Mouse (Mus musculus) A20 (cell line): ENCODE results near the gene Palb2.
A peak's percentile ranks its signal among the peaks of the same experiment; 100 is the strongest.

ENCODE experiments used
- DNase-seq: peaks from one replicate; pipeline ENCODE4 v3.0.0-alpha.2; 2011; ENCODE audit warnings: low read depth, low spot score

Gene Palb2

DNA sequence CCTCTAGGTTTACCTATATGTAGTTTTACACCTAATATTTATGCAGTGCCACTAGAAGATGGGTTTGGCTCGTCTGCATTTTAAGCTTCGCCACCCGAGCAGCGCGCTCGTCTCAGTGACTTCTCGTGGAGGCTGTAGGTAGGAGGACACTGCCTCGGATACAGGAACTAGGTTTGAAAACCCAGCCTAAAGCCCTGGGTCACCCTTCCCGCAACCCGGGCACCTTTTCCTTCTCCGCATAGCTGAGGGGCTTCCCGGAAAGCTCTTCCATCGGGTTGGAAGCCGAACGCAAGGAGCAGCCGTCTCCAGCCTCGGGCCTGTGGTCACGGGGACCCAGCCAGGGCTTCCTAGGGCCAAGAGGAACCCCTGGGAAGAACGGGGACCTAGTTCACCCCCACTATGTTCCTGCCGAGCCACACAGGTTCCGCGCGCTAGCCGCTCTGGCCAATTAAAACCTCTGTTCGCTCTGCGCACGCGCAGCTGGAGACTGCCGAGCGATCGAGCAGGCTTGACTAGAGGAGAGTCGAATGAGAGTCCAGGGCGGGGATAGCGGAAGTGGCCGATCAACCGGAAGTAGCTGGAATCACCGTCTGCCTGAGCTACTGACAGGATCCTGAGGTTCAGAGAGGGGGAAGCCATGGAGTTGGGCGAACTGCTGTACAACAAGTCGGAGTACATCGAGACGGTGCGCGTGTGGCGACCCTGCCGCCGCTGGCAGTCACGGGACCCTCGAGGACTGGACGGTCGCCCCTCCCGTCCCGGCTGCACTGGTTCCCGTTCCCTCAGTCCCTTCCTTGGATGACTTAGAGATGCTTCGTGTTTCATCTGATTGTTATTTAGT, at the start of gene Palb2, which contains the start of gene Dctn5:
Gene Palb2, minus strand, starts transcription at position 489 of the 841 bp plus-strand sequence.
Gene Dctn5, plus strand, starts transcription at position 545 of the 841 bp plus-strand sequence.
- DNase-seq: peak; percentile 98

DNA sequence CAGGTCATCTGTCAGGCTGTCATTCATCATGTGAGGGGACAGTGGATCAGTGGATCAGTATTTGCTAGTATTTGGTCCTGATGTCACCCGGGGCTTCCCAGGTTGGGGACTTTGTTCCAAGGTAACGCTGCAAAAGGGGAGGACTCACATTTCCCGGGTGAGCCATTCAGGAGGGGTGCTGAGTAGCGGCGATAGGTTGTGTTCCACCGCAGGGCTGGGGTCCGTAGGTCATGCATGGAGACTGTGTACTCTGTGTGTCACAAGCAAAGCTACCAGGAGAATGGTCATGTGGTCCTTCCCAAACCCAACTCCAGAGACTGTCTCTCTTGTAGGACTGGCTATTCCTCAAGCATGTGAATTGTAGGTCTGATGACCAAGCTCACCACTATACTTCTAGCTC, 47.9 kb upstream of the Palb2 start:
- DNase-seq: no peak

DNA sequence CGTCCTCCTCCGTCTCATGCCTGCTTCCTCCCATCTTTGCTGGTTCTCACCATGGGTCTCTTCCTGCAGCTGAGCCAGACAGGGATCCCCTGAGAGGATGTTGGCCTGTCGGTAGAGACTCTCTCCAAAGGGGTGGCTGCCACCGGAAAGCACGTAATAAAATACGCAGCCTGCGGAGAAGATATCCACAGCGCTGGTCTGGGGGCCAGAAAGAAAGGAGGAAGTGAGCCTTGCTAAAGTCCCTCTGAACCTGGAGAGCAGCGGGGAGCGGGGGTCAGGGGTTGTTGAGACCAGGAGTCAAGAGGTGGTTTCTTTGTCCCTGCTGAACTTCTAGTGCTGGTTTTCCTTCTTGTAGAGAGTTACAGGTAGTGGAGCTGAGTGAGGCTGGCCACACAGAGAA, 38.8 kb upstream of the Palb2 start:
- DNase-seq: no peak

DNA sequence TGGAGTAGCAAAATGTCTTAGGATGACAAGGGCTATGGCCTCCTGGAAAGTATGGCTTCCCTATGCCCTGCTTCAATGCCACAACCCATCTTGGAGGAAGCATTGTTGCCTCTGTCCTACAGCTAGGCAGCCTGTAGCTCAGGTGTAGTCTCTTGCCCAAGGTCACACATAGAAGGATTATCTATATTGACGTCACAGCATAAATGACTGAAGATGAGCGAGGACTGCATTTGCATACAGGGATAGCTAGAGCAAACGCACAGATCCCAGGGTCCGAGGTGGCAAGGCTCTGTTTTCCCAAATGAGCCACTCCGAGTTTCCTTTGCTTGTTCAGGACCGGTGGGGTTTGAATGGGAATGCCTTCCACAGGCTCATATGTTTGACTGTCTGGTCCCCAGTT, 37.9 kb upstream of the Palb2 start:
- DNase-seq: no peak

DNA sequence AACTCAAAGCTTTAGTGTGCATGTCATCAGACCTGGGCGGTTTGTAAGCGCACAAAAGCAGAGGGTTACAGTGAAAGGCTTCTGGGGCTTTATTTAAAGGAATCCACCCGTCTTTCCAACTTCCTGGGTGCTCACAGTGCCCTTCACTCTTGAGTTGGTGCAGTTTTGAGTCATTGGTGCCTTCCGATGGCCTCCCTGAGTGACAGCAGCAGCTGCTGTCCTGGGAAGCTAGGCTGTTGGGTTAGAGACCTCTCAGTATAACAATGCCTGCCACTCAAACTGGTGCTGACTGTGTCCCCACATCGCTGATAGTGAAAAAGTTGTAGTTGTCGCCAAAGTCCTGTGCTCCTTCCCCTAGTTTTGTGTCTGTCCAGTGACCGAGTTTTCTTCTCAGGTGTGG, 34.4 kb upstream of the Palb2 start:
- no peak for DNase-seq

DNA sequence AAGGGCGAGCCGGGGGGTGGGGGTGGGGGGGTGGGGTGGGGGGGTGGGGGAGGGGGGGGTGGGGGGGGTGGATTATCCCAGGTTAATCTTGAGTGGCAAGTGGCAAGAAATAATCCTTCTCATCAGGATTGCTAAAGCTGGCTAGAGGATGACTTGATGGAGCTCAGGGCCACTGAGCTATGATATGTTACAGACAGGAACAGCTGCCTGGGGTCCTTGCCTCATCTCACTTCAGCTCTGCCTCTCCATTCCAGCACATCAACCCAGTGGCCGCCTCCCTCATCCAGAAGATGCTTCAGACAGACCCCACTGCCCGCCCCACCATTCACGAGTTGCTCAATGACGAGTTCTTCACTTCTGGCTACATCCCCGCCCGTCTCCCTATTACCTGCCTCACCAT, 31.0 kb upstream of the Palb2 start:
- no peak for DNase-seq

DNA sequence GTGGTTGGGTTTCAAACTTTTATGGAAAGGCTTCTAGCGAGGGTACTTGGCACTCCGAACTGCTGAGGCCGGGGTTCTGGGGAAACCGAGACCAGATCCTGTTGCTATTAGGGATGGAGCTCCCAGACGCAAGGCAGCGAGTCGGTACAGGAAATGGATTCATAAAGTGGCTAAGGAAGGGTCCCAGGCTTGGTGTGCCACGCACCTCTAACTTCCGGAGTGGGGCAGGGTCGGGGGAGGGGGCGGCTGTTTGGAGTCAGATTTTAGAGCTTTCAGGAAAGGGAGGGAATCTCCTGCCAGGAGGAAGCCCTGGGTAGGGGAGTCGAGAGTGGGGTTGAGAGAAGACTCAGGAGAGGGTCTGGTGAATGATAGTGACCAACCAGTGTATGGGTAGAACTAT, 27.3 kb upstream of the Palb2 start:
- DNase-seq: peak; percentile 36

DNA sequence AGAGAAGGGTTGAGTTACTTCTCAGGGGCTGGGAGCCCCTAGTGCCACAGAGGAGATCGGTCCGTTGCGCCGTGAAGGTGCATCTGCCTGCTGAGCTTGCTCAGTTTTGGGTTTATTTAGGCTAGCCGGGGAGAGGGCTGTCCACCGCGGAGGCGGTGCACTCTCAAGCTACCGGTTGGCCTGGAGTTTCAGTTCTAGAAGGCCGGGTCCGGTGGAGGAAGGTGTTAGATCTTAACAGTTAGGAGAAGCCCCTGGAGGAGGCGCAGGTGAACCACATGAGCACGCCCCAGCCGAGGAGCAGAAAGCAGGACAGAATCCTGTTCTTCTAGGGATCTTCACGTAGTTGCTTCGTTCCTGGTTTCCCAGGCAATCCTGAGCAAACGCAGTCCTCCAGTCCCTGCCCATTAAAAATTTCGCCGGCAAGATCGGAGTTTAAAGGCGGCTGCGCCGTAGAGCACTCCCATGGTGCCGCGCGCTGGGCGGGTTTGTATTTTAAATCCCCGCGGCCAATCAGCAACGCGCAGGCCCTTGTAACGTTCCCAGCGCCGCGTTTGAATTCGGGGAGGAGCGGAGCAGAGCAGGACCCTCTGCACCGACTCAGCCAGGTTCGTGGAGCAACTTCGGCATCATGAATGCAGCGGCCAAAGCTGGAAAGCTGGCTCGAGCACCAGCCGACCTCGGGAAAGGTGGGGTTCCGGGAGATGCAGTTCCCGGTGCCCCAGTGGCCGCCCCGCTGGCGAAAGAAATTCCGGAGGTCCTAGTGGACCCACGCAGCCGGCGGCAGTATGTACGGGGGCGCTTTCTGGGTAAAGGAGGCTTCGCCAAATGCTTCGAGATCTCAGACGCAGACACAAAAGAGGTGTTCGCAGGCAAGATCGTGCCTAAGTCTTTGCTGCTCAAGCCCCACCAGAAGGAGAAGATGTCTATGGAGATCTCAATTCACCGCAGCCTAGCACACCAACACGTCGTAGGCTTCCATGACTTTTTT, 26.4 kb upstream of the Palb2 start, which contains the start of gene Plk1:
Gene Plk1, plus strand, starts transcription at position 525 of the 988 bp plus-strand sequence.
- DNase-seq: peak; percentile 93

DNA sequence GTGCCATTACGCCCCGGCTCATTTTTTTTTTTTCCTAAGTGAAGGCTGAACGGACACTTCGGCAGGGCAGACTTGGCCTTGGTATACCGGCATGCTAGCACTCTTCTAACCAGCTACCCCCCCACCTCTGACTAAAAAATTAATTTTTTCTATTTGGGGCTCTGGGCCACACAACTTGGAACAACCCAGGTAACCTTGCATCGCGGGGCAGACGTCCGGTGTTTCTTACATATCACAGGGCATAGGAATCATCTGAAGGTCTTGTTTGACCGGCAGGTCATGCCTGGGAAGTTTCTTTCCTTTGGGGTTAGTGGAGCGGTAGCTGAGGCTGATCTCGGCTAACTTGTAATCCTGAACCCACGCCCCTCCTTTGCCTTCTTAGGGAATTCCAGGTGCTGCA, 25.7 kb upstream of the Palb2 start:
- DNase-seq: no peak

DNA sequence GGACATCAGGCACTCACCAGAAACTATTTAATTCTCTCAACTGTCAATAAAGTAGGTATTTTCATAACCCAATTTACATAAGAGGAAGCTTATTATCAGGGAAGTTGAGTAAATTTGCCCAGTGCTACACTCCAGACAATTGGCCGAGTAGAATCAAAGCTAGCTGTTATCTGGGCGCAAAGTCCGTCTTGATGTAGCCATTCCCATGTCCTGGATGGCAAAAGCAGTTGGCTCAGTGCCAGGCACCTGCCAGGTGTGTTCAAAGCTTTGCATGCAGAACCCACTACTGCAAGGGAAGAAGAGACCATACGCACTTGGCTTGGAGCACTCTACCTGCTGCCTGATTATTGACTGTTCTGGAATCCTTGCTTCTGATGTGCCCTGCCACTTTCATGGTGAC, 19.7 kb upstream of the Palb2 start:
- no peak for DNase-seq

DNA sequence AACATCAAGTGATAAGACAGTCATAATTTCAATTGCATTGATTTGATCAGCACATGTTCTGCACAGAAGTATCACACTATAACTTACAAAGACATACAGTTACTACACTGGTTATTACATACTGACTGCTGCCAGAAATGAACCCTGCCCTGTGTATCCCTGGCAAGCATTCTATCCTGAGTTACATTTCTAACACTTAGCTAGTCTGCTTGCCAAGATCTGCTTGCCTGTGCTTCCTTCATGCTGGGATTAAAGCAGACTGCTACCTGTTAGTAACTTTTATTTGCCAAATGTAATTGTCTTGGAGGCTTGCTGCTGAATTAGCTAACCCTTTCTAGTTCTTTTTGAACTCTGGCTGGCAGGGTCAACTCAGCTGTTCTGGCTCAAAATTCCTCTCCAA, 8.2 kb upstream of the Palb2 start:
- no peak for DNase-seq

DNA sequence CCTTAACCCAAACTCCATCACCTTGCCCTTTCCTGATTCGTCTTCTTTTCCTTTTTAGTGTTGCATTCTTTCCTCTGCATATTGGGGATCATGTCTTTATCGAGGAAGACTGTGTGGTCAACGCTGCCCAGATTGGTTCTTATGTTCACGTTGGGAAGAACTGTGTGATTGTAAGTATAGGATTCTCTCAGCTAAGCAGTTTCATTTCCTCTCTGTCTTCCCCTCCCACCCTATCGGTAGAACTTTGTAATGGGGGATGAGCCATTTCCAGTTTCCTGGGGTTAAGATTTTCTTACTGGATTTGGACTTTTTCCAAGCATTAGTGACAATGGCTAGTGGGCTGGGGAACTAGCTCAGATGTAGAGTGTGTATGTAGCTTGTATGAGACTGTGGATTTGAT, 5.4 kb upstream of the Palb2 start:
- DNase-seq: peak; percentile 32

DNA sequence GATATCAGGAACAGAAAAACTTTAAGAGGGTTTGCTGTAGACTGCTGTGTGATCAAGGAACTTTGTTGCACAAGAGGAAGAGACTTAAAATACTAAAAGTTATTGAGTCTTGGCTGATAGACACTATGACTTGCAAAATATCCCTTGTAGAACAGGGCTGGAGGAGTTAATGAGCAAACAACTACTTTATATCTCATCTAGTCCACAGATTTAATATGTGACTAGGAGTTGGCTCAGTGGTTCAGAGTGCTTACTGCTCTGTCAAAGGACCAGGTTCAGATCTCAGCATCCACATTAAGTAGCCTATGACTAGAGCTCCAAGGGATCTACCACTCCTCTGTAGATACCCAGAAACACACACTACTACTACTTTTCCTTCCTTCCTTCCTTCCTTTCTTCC, 4.3 kb upstream of the Palb2 start:
- no peak for DNase-seq

DNA sequence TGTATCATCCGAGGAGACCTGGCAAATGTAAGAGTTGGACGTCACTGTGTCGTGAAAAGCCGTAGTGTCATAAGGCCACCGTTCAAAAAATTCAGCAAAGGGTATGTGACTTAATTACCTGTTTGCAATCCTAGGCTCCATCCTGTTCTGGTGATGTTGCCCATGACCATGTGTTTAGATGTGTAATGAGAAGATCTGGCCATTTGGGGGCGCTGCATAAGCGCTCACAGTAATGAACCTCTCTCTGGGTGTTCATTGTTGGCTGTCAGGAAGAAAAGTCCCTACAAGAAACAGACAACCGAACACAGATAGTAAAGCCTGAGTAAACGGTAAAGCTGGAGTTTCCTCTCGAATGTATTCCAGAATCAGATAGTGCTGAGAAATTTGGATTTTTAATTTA, 2.3 kb upstream of the Palb2 start:
- peak; percentile 68 for DNase-seq

DNA sequence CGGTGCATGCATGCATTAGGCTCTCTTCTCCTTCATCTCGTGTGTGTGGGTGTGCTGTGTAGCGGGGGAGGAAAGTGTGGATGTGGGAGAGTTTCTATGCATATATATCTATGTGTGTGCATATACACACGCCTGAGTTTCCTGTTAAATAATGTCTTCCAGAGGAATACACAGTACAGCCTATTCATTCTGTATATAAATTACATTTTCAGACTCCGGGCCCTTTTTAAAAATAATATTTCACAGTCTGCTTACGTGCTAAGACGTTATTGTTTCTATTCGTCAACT, 497 bp upstream of the Palb2 start:
- no peak for DNase-seq

DNA sequence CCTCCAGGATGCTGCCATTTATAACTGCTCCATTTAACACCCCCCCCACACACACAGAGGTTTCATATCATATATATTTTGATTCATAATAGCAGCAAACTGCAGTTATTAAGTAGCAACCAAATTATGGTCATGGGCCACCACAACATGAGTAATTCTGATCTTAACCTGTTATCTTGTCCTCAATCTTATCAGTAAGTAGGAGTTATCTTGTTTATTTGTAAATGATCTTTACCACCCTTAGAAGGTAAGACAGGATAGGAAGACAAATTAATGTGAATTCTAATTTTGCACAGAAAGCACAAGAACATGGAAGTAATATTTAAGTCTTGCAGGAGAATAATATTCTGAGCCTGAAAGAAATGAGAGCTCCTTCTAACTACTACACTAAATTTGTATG, 951 bp downstream of the Palb2 start:
- no peak for DNase-seq

DNA sequence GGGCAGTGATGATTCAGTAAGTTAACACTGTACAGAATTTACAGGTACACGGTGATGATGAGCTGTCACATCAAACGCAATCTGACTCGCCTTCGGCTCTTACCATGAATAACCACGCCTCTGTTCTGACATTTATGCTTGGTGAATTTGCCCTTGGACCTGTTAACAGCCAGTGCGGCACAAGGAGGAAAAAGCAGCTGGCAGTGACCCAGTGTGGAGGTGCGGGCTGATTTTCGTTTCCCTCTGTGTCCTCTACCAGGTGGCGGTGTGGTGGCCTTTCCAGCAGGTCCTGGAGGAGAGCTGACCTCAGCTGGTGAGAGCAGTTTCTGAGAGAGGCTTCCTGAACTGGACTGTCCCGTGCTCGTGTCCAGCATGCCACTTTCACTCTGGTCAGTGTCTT, 5.8 kb downstream of the Palb2 start:
- no peak for DNase-seq

DNA sequence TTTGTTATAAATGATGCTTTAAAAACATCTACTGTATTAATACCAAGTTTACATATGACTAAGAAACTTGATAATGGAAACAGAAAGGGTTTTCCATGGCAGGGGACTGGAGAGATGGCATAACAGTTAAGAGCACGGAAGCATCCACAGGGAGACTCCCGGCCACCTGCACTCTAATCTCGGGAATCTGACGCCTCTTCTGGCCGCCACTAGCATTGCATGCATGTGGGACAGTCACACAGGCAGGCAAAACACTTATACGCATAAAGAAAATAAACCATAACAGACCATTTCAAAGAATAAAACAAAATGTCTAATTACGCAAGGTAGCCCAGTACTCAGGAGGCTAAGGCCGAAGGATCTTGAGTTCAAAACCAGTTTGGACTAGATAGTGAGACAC, 7.1 kb downstream of the Palb2 start:
- no peak for DNase-seq

DNA sequence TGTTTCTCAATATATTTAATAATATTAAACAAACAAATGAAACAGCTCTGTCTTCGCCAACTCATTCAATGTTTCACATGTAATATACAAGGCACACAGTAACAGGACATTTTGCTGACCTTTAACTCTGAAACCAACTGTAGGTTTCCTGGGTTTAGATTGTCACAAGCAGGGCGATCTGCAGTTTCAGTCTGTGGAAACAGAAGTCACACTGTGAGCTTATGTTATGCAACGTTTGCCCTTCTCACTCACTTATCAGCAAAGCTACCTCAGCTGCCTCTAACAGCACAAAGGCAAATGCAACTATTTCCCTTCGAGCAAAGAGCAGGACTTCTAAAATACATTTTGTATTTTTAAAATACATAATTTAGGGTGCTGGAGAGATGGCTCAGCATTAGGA, 9.3 kb downstream of the Palb2 start:
- DNase-seq: no peak

DNA sequence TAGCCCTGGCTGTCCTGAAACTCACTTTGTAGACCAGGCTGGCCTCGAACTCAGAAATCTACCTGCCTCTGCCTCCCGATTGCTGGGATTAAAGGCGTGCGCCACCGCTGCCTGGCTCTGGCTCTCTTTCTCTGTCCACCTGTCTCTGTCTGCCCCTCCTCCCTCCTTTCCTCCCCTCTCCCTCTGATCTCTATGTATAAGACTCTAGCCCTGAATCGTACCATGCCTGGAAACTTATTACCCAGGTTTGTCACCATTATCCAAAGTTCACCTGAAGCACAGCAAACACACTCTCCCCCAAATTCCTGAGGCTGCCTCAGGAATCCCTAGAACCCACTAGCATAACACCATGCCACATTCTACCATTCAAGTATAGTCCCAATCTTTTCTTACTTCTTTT, 24.6 kb downstream of the Palb2 start:
- no peak for DNase-seq

DNA sequence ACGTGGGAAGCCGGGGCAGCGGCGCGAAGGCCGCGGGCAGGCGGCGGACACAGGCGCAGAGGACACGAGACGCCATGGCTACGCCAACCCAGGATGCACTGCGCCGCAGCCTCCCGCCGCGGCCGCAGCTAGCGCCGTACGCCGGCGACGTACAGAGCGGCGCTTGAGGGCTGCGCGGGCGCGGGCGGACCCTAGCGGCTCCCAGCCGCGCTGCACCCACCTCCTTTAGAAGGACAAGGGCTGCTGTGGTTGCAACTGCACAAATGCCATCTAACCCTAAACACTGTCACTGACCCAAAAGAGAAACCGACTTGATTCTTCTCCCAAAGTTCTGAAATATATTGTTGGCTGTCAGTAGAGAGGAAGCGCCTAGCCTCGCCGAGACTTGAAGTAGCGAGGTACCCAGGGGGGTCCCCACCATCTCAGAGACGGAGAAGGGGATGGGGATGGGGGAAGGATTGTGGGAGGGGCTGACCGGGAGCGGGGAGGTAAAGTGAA, 31.0 kb downstream of the Palb2 start, which contains the start of gene Ndufab1:
Gene Ndufab1, minus strand, starts transcription at position 140 of the 498 bp plus-strand sequence.
- peak; percentile 94 for DNase-seq

DNA sequence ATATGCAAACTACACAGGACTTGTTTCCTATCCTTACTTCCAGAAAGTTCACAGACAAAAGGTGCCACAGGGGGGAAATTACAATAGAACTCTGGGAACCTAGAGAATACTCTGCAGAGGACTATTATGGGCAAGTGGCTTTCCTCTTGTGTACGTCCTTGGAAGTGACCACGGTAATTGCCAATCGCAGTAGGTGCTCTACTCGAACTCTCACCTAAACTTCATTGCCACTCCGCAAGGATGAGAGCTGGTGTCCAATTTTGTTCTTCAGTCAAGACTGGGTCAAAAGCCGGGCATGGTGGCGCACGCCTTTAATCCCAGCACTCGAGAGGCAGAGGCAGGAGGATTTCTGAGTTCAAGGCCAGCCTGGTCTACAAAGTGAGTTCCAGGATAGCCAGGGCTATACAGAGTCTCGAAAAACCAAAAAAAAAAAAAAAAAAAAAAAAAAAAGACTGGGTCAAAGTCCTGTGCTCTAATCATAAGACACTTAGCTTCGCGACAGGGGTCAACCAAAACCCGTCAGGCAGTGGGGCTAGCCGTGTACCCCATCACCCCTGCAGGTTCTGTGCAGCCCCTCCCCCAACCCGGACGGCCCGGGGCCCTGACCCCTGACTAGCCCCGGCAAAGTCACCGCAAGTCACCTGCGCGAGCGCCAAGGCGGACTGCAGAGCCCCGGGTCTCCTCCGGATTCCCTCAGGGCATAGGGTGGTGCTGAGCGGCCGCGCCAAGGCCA, 31.6 kb downstream of the Palb2 start:
- DNase-seq: peak; percentile 80
